Mouse (Mus musculus): ENCODE data around the gene Zbtb4.

The Zbtb4 gene

DNA sequence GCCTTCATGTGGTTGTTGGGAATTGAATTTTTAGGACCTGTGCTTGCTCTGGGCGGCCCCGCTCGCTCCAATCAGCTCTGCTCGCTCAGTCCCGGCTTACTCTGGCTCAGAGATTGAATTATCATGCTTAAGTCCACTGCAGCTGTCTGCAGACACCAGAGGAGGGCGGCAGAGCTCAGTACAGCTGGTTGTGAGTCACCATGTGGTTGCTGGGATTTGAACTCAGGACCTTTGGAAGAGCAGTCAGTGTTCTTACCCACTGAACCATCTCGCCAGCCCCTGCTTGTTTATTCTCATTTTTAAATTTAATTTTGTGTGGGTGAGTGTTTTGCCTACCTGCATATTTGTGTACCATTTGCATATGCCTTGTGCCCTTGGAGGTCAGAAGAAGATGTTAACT is 2.2 kb upstream of the Zbtb4 start:
- DNase-seq (ENCODE audit: low spot score in 2 of 2): no peak

DNA sequence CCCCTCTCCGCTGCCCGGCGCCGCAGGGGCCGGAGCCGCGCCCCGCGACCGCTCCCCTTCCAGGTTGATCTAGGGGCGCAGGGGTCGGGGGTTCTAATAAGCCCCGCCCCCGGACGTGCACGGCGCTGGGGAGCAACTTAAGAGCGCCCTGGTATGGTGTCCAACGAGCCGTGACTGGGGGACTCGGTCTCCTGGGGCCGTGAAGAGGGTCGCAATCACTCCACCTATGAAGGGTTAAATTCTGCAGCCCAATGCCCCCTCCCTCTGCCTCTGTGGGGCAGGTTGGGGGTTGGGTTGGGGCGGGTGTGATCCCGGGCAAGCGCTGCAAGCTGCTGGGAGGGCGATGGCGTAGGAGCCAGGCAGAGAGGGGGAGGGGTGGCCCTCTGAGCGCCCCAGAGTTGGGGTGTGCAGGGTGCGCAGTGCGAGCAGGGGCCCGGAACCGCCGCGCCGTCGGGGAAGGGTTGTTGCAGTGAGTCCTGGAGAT is 456 bp downstream of the Zbtb4 start:
- peak; percentile 70 to 85 for DNase-seq (ENCODE audit: low spot score in 2 of 2)

DNA sequence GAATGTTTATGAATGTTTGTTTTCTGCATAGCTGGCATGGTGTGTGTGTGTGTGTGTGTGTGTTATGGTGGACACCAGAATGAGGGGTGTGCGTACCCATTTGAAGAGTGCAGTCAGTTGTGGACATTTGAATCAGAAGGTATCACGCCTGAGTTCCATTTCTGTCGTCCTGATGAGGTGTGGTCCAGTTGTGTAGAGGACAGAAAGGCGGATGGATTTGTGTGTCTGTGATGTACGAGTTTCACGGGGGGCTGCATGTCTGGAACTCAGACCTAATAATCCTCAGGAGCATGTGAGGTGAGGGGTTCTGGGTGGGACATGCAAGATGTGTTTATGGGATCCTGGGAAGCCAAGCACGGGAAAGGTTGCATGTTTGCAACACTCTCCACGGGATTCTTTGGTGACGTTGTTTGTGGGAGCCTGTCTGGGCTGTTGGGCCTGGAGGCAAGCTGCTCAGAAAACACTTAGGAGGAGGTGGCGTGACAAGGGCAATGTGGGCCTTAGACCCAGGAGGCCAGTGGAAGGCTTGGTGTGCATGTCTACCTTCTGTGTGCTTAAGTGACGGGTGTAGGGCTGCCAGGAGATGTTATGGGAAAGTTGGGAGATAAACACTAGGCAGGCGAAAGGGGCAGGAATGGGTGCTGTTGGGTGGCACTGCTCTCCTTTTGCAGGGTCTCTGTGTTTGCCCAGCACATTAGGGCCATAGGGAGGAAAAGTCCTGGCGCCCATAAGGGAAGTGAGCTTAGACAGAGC is 1.3 kb downstream of the Zbtb4 start:
- DNase-seq (ENCODE audit: low spot score in 2 of 2): no peak

DNA sequence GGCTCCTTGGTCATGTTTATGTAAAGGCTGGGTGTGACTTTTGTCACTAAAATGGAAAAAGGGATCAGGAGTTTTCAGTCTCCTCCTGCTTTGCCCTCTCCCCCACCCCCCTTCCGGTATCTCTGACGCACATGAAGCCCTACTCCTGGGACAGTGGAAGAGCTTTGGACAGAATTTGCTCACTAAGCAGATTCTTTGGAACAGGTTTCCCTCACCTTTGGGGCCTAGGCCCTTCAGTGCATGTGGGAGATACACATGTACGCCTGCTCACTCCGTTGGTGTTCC is 1.9 kb downstream of the Zbtb4 start:
- no peak for DNase-seq (ENCODE audit: low spot score in 2 of 2)

- DNase-seq (ENCODE audit: low spot score in 2 of 2): no peak
Measured at GRCm38 (mm10) chr11:69774961-69775360, 9.2 kb downstream of the Zbtb4 start.

DNA sequence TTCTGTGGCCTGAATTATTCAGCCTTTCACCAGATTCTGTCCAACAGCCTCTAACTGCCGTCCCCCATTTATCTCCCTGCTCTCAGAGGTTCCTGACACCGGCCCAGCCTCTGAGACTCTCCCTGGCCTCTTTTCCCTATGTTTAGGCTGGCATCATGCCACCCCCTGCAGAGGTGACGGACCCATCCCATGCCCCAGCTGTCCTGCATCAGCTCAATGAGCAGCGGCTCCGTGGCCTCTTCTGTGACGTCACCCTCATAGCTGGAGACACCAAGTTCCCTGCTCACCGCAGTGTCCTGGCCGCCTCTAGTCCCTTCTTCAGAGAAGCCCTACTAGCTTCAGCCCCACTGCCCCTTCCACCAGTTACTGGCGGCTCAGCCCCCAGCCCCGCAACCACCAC is 10.0 kb downstream of the Zbtb4 start:
- no peak for DNase-seq (ENCODE audit: low spot score in 2 of 2)

- peak in 1 of 2 experiments; percentile 62 for DNase-seq (ENCODE audit: low spot score in 2 of 2)
Measured at GRCm38 (mm10) chr11:69776488-69776887, 10.8 kb downstream of the Zbtb4 start.

GRCm38 (mm10) chr11:69777504-69778257 is 12.0 kb downstream of the Zbtb4 start:
- peak in 1 of 2 experiments; percentile 64 for DNase-seq (ENCODE audit: low spot score in 2 of 2)

GRCm38 (mm10) chr11:69778258-69778982 is 12.7 kb downstream of the Zbtb4 start:
- peak in 1 of 2 experiments; percentile 62 for DNase-seq (ENCODE audit: low spot score in 2 of 2)

- DNase-seq (ENCODE audit: low spot score in 2 of 2): no peak
Measured at GRCm38 (mm10) chr11:69778985-69779384, 13.3 kb downstream of the Zbtb4 start.

DNA sequence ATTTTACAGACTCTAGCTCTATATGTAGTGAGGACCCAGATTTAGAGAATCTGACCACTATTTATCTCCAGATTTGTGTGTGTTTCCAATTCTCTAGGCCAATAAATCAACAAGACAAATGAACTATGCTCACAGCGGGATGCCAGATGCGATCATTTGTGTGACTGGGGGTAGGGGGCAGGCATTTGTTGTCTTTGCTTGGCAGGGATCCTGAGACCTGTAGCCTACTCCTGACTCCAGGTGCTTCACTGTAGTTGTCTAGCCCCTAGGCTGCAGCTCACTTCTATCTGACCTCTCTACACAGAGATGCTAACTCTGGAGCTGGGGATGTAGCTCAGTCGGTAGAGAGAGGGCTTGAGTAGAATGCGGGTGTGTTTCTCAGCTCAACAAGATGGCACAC is 16.1 kb downstream of the Zbtb4 start:
- DNase-seq (ENCODE audit: low spot score in 2 of 2): no peak

GRCm38 (mm10) chr11:69784793-69785272 is 19.1 kb downstream of the Zbtb4 start:
- peak in 1 of 2 experiments; percentile 60 for DNase-seq (ENCODE audit: low spot score in 2 of 2)

DNA sequence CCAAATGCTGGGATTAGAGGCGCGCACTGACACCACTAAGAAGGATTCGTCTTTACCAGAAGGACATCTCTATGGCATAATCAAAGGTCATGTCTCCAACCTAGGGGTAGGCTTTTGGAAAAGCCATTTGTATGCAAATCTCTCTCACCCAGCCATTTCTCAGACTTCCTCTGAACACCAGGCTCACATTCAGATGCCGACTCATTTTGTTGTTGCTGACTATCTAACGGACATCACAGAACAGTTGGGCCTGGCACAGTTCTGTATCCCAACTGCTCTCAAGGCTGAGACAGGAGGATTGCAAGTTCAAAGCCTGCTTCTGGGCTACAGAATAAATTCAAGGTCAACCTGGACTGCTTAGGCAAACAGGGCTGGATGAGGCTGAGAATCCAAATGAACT is 21.6 kb downstream of the Zbtb4 start:
- no peak for DNase-seq (ENCODE audit: low spot score in 2 of 2)

DNA sequence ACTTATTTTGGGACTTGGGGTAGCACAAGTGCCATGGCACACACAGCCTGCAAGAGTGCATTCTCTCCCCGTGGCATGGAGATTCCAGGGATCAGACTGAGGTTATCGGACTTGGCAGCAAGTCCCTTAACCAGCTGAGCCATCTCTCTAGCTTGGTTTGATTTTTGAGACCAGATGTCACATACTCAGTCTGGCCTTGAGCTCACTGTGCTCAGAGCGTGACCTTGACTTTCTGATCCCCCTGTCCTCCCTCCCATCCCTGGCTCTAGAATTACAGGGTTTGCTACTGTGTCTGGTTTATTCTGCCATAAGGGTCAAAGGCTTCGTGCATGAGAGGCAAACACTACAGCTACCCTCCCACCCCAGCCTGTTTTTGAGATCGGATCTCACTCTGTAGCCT is 23.7 kb downstream of the Zbtb4 start:
- no peak for DNase-seq (ENCODE audit: low spot score in 2 of 2)

DNA sequence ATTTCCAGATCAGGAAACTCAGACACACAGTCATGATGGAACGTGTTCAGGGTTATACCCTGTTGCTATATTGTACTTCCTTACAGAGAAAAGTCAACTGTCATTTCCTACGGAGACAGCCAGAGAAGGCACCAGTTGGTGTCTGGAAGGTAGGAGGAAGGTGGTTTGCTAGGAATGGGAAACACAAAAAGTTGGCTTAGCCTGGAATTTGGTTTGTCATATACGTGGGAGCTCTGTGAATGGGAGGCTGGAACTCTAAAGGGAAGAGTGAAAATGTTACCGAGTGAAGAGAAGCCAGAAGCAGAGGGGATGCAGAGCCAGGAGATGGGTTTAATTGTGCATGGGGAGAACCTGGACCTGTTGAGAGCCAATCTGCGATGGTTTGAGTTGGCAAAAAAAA is 25.7 kb downstream of the Zbtb4 start:
- no peak for DNase-seq (ENCODE audit: low spot score in 2 of 2)

DNA sequence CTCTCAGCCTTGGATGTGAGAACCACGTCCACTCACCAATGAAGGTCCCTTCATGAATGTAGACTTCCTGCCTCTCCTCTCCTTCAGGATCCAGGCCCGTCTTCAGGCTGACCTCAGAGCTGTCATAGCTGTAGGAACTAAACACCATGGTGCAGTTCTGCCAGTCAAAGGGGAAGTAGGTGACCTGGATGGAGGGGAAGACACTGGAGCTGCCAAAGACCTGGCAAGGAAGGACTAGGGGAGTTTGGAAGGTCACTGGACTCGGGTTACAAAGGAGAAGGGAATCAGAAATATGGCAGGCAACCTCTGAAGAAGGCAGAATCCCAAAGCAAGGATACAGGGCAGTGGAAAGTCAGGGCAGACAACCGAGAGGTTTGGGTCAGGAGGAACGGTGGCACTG is 27.7 kb downstream of the Zbtb4 start:
- DNase-seq (ENCODE audit: low spot score in 2 of 2): no peak

GRCm38 (mm10) chr11:69795168-69795982 is 29.7 kb downstream of the Zbtb4 start, which contains the start of gene Chrnb1:
TSS of gene Chrnb1 (minus strand) at chr11:69795943.
- DNase-seq (ENCODE audit: low spot score in 2 of 2): peak; percentile 95

DNA sequence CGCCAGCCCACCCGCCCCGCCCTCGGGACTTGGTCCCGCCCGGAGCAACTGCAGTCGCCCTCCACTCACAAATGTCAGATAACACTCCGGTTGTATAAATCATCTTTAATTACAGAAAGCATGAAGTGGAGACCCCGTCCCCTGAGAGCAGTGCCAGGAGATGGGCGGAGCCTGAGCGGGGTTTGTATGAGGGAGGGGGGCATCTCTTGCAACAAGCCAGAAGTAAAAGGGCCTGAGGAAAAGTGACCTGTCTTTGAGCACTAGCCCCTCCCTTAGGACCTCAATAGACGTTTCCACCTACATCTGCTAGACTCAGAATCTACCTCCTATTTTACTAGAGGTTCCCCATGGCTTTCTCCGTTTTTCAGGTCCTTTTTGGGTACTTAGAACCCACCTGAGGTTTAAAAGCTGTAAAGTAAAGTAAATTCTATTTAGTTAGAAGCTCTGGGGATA is 30.3 kb downstream of the Zbtb4 start:
- DNase-seq (ENCODE audit: low spot score in 2 of 2): no peak

DNA sequence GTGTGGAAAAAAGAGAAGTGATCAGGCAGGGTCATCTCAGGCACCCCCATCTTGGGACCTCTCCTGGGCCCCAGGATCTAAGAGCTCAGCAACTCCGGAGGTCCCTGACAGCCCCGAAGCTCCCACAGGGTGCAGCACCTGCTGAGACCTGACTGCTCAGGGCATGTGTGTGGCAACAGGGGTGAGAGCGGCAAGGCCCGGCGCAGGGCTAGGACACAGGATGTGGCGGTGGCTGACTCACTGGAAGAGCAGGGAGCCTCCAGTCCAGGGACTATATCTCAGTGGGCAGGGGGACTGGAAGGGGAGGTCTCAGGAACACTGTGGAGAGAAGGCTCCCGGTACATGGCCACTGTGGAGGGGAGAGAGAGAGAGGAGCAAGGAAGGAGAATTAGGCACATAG is 32.2 kb downstream of the Zbtb4 start:
- DNase-seq (ENCODE audit: low spot score in 2 of 2): no peak

GRCm38 (mm10) chr11:69799394-69800137 is 33.9 kb downstream of the Zbtb4 start:
- DNase-seq (ENCODE audit: low spot score in 2 of 2): peak; percentile 63 to 76

GRCm38 (mm10) chr11:69800138-69800391 is 34.4 kb downstream of the Zbtb4 start:
- DNase-seq (ENCODE audit: low spot score in 2 of 2): peak in 1 of 2 experiments; percentile 68

Measured in spleen, postnatal 4 days (tissue).